Mouse (Mus musculus) brain, embryonic 18.5 days (tissue): Measurements from ENCODE around the gene Tuba3a.

ENCODE experiments used
- DNase-seq: peaks from one replicate; pipeline ENCODE4 v3.0.0-alpha.2; 2012; ENCODE audit warnings: low read depth, low spot score

Gene Tuba3a

GRCm38 (mm10) chr6:125231117-125232044, 54.5 kb downstream of the Tuba3a start, which contains the start of gene Tapbpl:
TSS of gene Tapbpl (minus strand) at chr6:125231860.
- peak; percentile 26 for DNase-seq

GRCm38 (mm10) chr6:125230571-125230970, 55.3 kb downstream of the Tuba3a start:
- no peak for DNase-seq
